Mouse (Mus musculus) kidney, adult 2 months (tissue): ENCODE results near the gene Dmd. TPM values are rescaled to one million over a fixed set of nuclear protein-coding genes. Genes with fewer than 3 reads are reported as not detected.

ENCODE experiments used
- DNase-seq: peaks from one replicate; pipeline ENCODE4 v3.0.0; 2021
- H3K27ac ChIP-seq: fragments of 200-500 bp; 2 replicates; pipeline ENCODE4 v1.5.1; 2012; ENCODE audit warnings: low read depth, low read length, control low read depth, inconsistent platforms; ENCODE audit not compliant: insufficient read depth
- H3K27me3 ChIP-seq: fragments of 200-500 bp; replicated peaks from 2 replicates; pipeline ENCODE4 v1.6.1; 2012; ENCODE audit warnings: mild to moderate bottlenecking, moderate library complexity, low read length, inconsistent platforms; ENCODE audit not compliant: control insufficient read depth, insufficient read depth
- H3K36me3 ChIP-seq: fragments of 200-500 bp; 2 replicates; pipeline ENCODE4 v1.6.1; 2012; ENCODE audit warnings: mild to moderate bottlenecking, moderate library complexity, low read length, inconsistent platforms; ENCODE audit not compliant: control insufficient read depth, insufficient read depth
- H3K4me1 ChIP-seq: fragments of 200-500 bp; 2 replicates; pipeline ENCODE4 v1.6.1; 2011; ENCODE audit warnings: low read length; ENCODE audit not compliant: control insufficient read depth, insufficient read depth
- H3K4me3 ChIP-seq: fragments of 200-500 bp; 2 replicates; pipeline ENCODE4 v1.5.1; 2011; ENCODE audit warnings: mild to moderate bottlenecking, low read depth, low read length, control low read depth; ENCODE audit not compliant: insufficient read depth
- CTCF ChIP-seq: fragments of 200-500 bp; conservative IDR thresholded peaks from 2 replicates; pipeline ENCODE4 v1.5.1; 2011; ENCODE audit warnings: low read depth, mild to moderate bottlenecking, control low read depth, low read length, moderate library complexity, mixed read lengths; ENCODE audit not compliant: insufficient read depth, insufficient read length
- POLR2A ChIP-seq: fragments of 200-500 bp; IDR thresholded peaks from one replicate; pipeline ENCODE4 v1.6.1; 2011; ENCODE audit warnings: low read depth, low read length, control low read depth
- WGBS: fragments of 180-500 bp; shearing (Covaris S2); methylation state at CpG from one replicate; pipeline ENCODE4 v1.1.7; 2018; 5-methylcytosine and 5-hydroxymethylcytosine counted together
- polyA plus RNA-seq: library from polyadenylated mRNA; depleted of rRNA; stranded (reverse); fragments of >200 nt; gene quantifications from 2 replicates; pipeline ENCODE4 v1.2.3, GENCODE M21; 2012

Gene Dmd
- polyA plus RNA-seq, 1 experiment, result 6.6 TPM

GRCm38 (mm10) chrX:84514650-84515366 is 1566.1 kb downstream of the Dmd start:
- Histone ChIP-seq H3K36me3 (no peaks in the 10 kb centered on the region), H3K27ac (no peak overlapping the region), H3K4me3 (no peak overlapping the region), H3K27me3 (no peaks in the 10 kb centered on the region), H3K4me1 (no peaks in the 10 kb centered on the region)
- TF ChIP-seq POLR2A (no peak), CTCF (no peak)
- 39% methylated on average over 3 of the region's 3 CpGs for WGBS
- no peak for DNase-seq

DNA sequence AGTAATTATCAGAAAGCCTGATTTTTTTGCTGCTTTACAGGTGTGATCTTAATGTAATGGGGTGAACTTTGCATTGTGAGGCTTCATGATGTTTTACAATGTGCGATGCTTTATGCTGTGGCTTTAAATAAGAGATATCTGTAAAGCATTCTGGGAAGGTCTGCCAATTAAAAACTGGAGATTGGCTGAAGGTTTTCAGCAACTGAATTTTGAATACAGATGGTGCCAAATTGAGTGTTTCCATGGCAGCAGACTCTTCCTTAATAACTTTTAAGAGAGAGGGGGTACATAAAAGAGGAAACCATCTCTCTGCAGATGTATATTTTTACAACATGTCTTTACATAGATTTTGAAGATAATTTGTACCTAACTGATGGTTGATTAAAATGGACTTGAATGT is 1603.3 kb downstream of the Dmd start:
- Histone ChIP-seq H3K4me3 (no peak overlapping the region), H3K4me1 (no peaks in the 10 kb centered on the region), H3K27ac (no peak overlapping the region), H3K27me3 (no peaks in the 10 kb centered on the region), H3K36me3 (no peaks in the 10 kb centered on the region)
- DNase-seq, result no peak
- TF ChIP-seq POLR2A, result no peak
- TF ChIP-seq CTCF, result no peak
- 80% methylated on average over 1 of the region's 1 CpGs for WGBS

DNA sequence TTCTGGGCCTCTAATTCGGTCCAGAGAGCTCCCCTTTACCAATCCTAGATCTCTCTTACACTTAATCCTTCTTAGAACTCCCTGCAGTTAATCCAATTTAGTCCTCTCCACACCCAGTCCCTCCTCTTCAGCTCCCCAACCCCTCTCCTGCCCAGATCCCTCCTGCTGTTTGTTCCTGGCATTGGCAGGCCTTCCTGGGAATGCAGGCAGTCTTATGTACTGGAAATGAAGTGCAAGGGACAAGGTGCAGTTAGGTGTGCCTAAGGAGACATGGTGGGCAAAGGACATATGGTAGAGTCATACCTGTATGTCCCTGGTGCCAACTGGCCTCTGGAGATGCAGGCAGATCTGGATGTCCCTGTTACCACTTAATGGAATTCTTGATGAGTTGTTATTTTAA is 1604.8 kb downstream of the Dmd start:
- Histone ChIP-seq H3K27ac (no peak overlapping the region), H3K4me1 (no peaks in the 10 kb centered on the region), H3K36me3 (no peaks in the 10 kb centered on the region), H3K4me3 (no peak overlapping the region), H3K27me3 (no peaks in the 10 kb centered on the region)
- WGBS, result 27% methylated on average over 1 of the region's 1 CpGs
- DNase-seq, result no peak
- no peak for TF ChIP-seq POLR2A
- no peak for TF ChIP-seq CTCF

- Histone ChIP-seq H3K4me3 (no peak overlapping the region), H3K4me1 (no peaks in the 10 kb centered on the region), H3K36me3 (no peaks in the 10 kb centered on the region), H3K27me3 (no peaks in the 10 kb centered on the region), H3K27ac (no peak overlapping the region)
- no peak for TF ChIP-seq CTCF
- no peak for TF ChIP-seq POLR2A
- no peak for DNase-seq
These were observed 1649.8 kb downstream of the Dmd start for GRCm38 (mm10) chrX:84598476-84598875.

GRCm38 (mm10) chrX:84640446-84640845 is 1691.8 kb downstream of the Dmd start:
- no peaks in the 10 kb centered on the region for H3K27me3 ChIP-seq
- DNase-seq, result no peak

GRCm38 (mm10) chrX:84747683-84748082 is 1799.0 kb downstream of the Dmd start:
- no peak overlapping the region for H3K4me3 ChIP-seq
- WGBS, result 29% methylated on average over 4 of the region's 4 CpGs
- TF ChIP-seq CTCF (no peak), POLR2A (no peak)
- H3K27me3 ChIP-seq, result no peaks in the 10 kb centered on the region
- H3K4me1 ChIP-seq, result no peaks in the 10 kb centered on the region
- no peak for DNase-seq
- no peaks in the 10 kb centered on the region for H3K36me3 ChIP-seq
- H3K27ac ChIP-seq, result no peak overlapping the region

More at GRCm38 (mm10) chrX:84640446-84640845, 1691.8 kb downstream of the Dmd start:
- Histone ChIP-seq H3K36me3 (no peaks in the 10 kb centered on the region), H3K4me3 (no peak overlapping the region), H3K27ac (no peak overlapping the region), H3K4me1 (no peaks in the 10 kb centered on the region)
- TF ChIP-seq CTCF (no peak), POLR2A (no peak)

GRCm38 (mm10) chrX:84860012-84860647 is 1911.5 kb downstream of the Dmd start:
- no peak overlapping the region for H3K27ac ChIP-seq
- TF ChIP-seq POLR2A, result no peak
- no peak for TF ChIP-seq CTCF
- no peaks in the 10 kb centered on the region for H3K36me3 ChIP-seq
- no peaks in the 10 kb centered on the region for H3K4me1 ChIP-seq
- H3K27me3 ChIP-seq, result no peaks in the 10 kb centered on the region
- 41% methylated on average over 3 of the region's 3 CpGs for WGBS
- H3K4me3 ChIP-seq, result no peak overlapping the region
- no peak for DNase-seq

GRCm38 (mm10) chrX:84873090-84873489 is 1924.4 kb downstream of the Dmd start:
- no peaks in the 10 kb centered on the region for H3K27me3 ChIP-seq
- no peaks in the 10 kb centered on the region for H3K36me3 ChIP-seq
- TF ChIP-seq POLR2A (no peak), CTCF (no peak)
- no peaks in the 10 kb centered on the region for H3K4me1 ChIP-seq
- H3K27ac ChIP-seq, result no peak overlapping the region
- H3K4me3 ChIP-seq, result no peak overlapping the region
- WGBS, result 57% methylated on average over 4 of the region's 4 CpGs
- DNase-seq, result no peak
